Mouse (Mus musculus) erythroblast, embryonic 14.5 days (primary cell): ENCODE measurements around the gene Cdkal1. TPM values are rescaled to one million over a fixed set of nuclear protein-coding genes. Genes with fewer than 3 reads are reported as not detected.

Experiments
- H3K27me3 ChIP-seq: 2 replicates; pipeline ENCODE4 v1.6.1; 2012; ENCODE audit warnings: inconsistent platforms; ENCODE audit not compliant: control insufficient read depth
- H3K36me3 ChIP-seq: 2 replicates; pipeline ENCODE4 v1.6.1; 2012; ENCODE audit warnings: mild to moderate bottlenecking, inconsistent platforms; ENCODE audit not compliant: control insufficient read depth
- H3K4me1 ChIP-seq: 2 replicates; pipeline ENCODE4 v1.6.1; 2012; ENCODE audit warnings: inconsistent platforms; ENCODE audit not compliant: control insufficient read depth
- H3K4me3 ChIP-seq: replicated peaks from 2 replicates; pipeline ENCODE3; 2012; ENCODE audit warnings: moderate library complexity, mild to moderate bottlenecking, inconsistent platforms
- H3K9me3 ChIP-seq: 2 replicates; pipeline ENCODE4 v1.6.1; 2012; ENCODE audit warnings: low read length, inconsistent platforms, mixed read lengths; ENCODE audit not compliant: control insufficient read depth
- GATA1 ChIP-seq: IDR thresholded peaks from 2 replicates; pipeline ENCODE4 v1.6.1; 2012; ENCODE audit warnings: low read length, inconsistent platforms, mixed read lengths
- TAL1 ChIP-seq: IDR thresholded peaks from 3 replicates; pipeline ENCODE4 v1.6.1; 2012; ENCODE audit warnings: low read length, inconsistent platforms, mixed read lengths
- polyA plus RNA-seq: library from polyadenylated mRNA; stranded (reverse); fragments of >175 nt; gene quantifications from 2 replicates; pipeline ENCODE4 v1.2.3, GENCODE M21; 2012

The Cdkal1 gene
- polyA plus RNA-seq, 1 experiment: 0.10 TPM

DNA sequence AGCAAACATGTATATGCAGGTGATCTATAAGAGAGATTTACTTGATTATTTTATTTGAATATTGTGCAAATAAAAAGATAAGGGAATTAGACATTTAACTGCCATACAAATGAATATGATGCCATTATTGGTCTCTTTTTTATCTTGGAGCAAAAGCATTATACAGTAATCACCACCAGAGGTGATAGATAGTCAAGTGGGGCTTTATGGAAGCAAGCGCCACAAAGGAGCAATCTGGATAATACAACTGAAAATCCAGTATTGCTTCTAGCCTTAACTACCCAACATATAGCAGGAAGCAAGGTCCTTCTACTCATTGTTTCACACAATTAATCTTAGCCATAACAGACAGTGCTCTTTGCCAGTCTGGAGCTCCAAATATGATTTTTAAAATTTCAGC, 234.1 kb downstream of the Cdkal1 start:
- H3K4me3 ChIP-seq: no peak overlapping the region
- TF ChIP-seq GATA1 (no peak), TAL1 (no peak)
- H3K27me3 ChIP-seq: no peaks in the 10 kb centered on the region
- no peaks in the 10 kb centered on the region for H3K36me3 ChIP-seq
- H3K9me3 ChIP-seq: no peaks in the 10 kb centered on the region
- peaks cover 16% of the 10 kb centered on the region for H3K4me1 ChIP-seq

GRCm38 (mm10) chr13:29620826-29621225, 234.6 kb downstream of the Cdkal1 start:
- no peaks in the 10 kb centered on the region for H3K27me3 ChIP-seq
- TF ChIP-seq TAL1: no peak
- TF ChIP-seq GATA1: no peak
- no peak overlapping the region for H3K4me3 ChIP-seq
- no peaks in the 10 kb centered on the region for H3K9me3 ChIP-seq
- H3K36me3 ChIP-seq: no peaks in the 10 kb centered on the region
- H3K4me1 ChIP-seq: peaks cover 21% of the 10 kb centered on the region

- H3K4me3 ChIP-seq: no peak overlapping the region
- H3K36me3 ChIP-seq: no peaks in the 10 kb centered on the region
- H3K9me3 ChIP-seq: no peaks in the 10 kb centered on the region
- no peak for TF ChIP-seq TAL1
- TF ChIP-seq GATA1: no peak
- H3K27me3 ChIP-seq: no peaks in the 10 kb centered on the region
- peaks cover 26% of the 10 kb centered on the region for H3K4me1 ChIP-seq
Measured at GRCm38 (mm10) chr13:29616654-29617171, 238.8 kb downstream of the Cdkal1 start.

- no peaks in the 10 kb centered on the region for H3K36me3 ChIP-seq
- no peaks in the 10 kb centered on the region for H3K9me3 ChIP-seq
- TF ChIP-seq TAL1 (no peak), GATA1 (no peak)
- H3K4me3 ChIP-seq: no peak overlapping the region
- peaks cover 26% of the 10 kb centered on the region for H3K4me1 ChIP-seq
- H3K27me3 ChIP-seq: no peaks in the 10 kb centered on the region
Measured at GRCm38 (mm10) chr13:29615987-29616386, 239.5 kb downstream of the Cdkal1 start.

DNA sequence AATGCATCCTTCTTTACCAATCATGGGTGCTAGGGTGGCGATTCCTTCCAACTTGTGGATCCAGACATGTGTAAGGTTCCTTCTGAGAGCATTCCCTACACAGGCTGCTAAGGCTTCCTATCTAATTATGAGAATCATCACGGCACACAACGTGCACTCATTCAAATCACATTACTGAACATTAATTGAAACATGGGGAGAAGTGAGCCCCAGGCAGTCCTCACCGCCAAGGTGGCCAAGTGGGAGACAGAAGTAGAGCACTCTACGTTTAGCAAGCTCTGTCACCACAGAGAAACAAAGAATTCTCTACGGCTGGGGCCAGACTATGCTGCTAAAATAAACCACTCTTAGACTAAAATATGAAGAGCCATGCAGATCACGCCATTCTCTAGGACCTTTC, 240.4 kb downstream of the Cdkal1 start:
- TF ChIP-seq GATA1: no peak
- no peak for TF ChIP-seq TAL1

DNA sequence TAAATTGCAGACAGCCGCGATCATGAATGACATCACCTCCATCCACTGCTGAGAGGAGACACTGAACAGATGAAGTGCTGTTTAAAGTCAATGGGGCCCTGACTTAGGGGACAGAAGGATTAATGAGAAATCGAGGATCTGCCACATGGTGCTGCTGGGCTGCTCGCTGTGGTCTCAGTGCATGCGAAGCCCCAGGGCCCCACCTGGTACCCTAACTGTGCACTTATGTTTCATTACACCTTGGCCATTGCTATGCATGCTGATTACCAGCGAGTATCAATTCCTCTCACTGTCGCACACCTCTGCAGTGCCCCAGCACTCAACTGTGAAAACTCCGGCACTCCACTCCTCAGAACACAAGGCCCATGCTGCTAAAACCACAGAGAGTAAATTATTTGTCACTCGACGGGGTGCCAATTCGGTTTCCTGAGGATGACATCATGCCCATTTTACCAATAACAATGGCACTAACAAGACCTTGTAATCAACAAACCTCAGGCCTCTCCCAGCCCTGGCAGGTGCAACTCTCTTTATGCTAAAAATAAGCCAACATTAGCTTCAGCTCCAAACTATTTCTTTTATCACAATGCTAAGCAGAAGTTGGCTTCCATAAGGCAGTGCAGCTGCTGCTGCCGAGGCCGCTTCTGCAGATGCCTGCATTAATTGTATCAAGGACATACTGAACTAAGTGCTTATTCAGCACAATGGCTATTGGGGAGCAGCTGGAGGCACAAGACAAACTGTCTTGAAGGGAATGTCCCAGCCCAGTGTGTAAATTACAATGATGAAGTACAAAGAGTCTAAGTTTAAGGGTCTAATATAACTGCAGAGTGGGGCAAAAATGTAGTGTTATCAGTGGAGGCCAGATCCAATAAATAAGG, 245.2 kb downstream of the Cdkal1 start:
- TF ChIP-seq TAL1 (no peak), GATA1 (no peak)
- no peaks in the 10 kb centered on the region for H3K27me3 ChIP-seq
- no peak overlapping the region for H3K4me3 ChIP-seq
- peaks cover 6% of the 10 kb centered on the region for H3K4me1 ChIP-seq
- no peaks in the 10 kb centered on the region for H3K36me3 ChIP-seq
- no peaks in the 10 kb centered on the region for H3K9me3 ChIP-seq

More for the DNA sequence above, 240.4 kb downstream of the Cdkal1 start:
- Histone ChIP-seq H3K4me1 (peaks cover 26% of the 10 kb centered on the region), H3K36me3 (no peaks in the 10 kb centered on the region), H3K9me3 (no peaks in the 10 kb centered on the region), H3K4me3 (no peak overlapping the region), H3K27me3 (no peaks in the 10 kb centered on the region)

DNA sequence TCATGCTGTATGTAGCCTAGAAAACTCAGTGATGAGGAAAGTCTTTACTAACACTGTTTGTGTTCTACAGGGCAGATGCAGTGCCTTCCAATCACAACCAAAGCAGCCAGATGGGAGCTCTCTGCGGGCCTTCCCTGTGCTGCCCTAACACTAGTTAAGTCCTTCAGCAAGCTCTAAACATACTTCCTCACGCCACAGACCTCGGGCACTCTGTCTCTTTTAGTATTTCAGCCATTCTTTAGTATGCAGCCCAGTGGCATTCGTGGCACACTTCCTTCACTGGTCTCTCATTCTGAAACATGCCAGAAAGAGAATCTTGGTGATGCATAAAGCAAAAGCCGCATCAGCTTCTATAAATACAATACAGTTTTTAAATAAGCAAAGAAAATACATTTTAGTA, 246.0 kb downstream of the Cdkal1 start:
- Histone ChIP-seq H3K9me3 (no peaks in the 10 kb centered on the region), H3K4me1 (peaks cover 5% of the 10 kb centered on the region), H3K36me3 (no peaks in the 10 kb centered on the region), H3K27me3 (no peaks in the 10 kb centered on the region), H3K4me3 (no peak overlapping the region)
- TF ChIP-seq GATA1: no peak
- TF ChIP-seq TAL1: no peak

DNA sequence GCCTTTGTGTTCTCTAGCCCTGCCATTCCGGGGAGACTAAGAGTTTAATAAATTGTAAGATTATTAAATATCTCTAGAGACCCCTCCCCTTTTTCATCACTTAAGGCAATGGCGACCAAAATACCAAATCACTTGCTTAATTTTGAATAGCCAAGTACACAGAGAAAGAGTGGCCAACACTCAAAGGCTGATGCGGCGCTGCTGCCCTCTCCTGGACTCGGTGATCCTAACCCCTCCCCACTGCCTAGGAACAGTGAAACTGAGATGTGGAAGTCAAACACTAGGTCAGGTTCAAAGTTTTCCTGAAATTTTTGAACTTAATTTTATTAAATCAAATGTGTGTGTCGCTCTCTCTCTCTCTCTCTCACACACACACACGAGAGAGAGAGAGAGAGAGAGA, 251.2 kb downstream of the Cdkal1 start:
- Histone ChIP-seq H3K9me3 (no peaks in the 10 kb centered on the region), H3K4me3 (no peak overlapping the region), H3K4me1 (no peaks in the 10 kb centered on the region), H3K36me3 (no peaks in the 10 kb centered on the region), H3K27me3 (no peaks in the 10 kb centered on the region)
- no peak for TF ChIP-seq TAL1
- TF ChIP-seq GATA1: no peak

DNA sequence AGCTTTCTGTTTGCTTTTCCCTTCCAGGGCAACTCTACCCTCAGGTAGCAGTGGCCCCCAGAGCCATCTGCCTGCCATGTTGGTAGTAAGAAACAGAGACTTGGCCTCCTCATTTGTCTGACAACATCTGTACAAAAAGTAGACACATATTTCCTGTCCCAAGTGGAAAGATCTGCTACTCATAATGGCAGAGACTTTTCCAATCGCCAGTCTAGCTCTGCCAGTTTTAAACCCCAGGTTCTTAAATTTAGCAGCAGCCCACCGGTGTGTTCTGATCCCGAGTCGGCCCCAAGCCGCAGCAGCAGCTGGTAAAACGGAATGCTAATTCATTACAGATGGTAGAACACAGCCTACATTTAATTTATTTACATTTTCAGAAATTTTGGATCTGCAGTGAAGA, 251.9 kb downstream of the Cdkal1 start:
- H3K4me1 ChIP-seq: no peaks in the 10 kb centered on the region
- no peak for TF ChIP-seq GATA1
- no peak for TF ChIP-seq TAL1
- H3K36me3 ChIP-seq: no peaks in the 10 kb centered on the region
- H3K27me3 ChIP-seq: no peaks in the 10 kb centered on the region
- H3K9me3 ChIP-seq: no peaks in the 10 kb centered on the region
- H3K4me3 ChIP-seq: no peak overlapping the region

- no peak for TF ChIP-seq GATA1
- no peak for TF ChIP-seq TAL1
- no peak overlapping the region for H3K4me3 ChIP-seq
- H3K36me3 ChIP-seq: no peaks in the 10 kb centered on the region
- H3K9me3 ChIP-seq: no peaks in the 10 kb centered on the region
- H3K27me3 ChIP-seq: no peaks in the 10 kb centered on the region
- H3K4me1 ChIP-seq: no peaks in the 10 kb centered on the region
Measured at GRCm38 (mm10) chr13:29601033-29601432, 254.4 kb downstream of the Cdkal1 start.
